Mouse (Mus musculus): Measurements from ENCODE around the gene Plekha6.

- TF ChIP-seq MAFK (IDR thresholded peaks at IDR 0.05; ENCODE audit: insufficient read depth, low read depth, low read length) (no peak), HCFC1 (IDR thresholded peaks at IDR 0.05; ENCODE audit: borderline replicate concordance, insufficient read depth, low read length) (no peak), ZNF384 (IDR thresholded peaks at IDR 0.05; ENCODE audit: low read depth, low read length) (no peak)
Measured at GRCm38 (mm10) chr1:133274163-133274562, 110.2 kb downstream of the Plekha6 start.

All from ES-E14 (cell line).